Mouse (Mus musculus) liver, embryonic 12.5 days (tissue): ENCODE data around the gene Nrg3. TPM values are rescaled to one million over a fixed set of nuclear protein-coding genes. Genes with fewer than 3 reads are reported as not detected.
"Not testable (repeated sequence)": the region's sequence is repeated elsewhere in the genome, so short reads cannot be mapped to it uniquely, and the experiment has no call there.

Source experiments
- ATAC-seq: fragments of 200-750 bp; cut with Nextera tagmentation; 2 replicates; pipeline ENCODE4 v1.8.0; 2017; ENCODE audit warnings: moderate number of reproducible peaks, mild to moderate bottlenecking, moderate library complexity
- H3K27ac ChIP-seq: fragments of 300-500 bp; sonication (generic); 2 replicates; pipeline ENCODE4 v1.5.1; 2016; ENCODE audit warnings: mild to moderate bottlenecking
- H3K27me3 ChIP-seq: fragments of 300-500 bp; sonication (generic); replicated peaks from 2 replicates; pipeline ENCODE4 v1.6.1; 2016; ENCODE audit warnings: mild to moderate bottlenecking, moderate library complexity
- H3K36me3 ChIP-seq: fragments of 300-500 bp; sonication (generic); 2 replicates; pipeline ENCODE4 v1.6.1; 2016; ENCODE audit warnings: mild to moderate bottlenecking, moderate library complexity
- H3K4me1 ChIP-seq: fragments of 300-500 bp; sonication (generic); 2 replicates; pipeline ENCODE4 v1.6.1; 2016
- H3K4me2 ChIP-seq: fragments of 300-500 bp; sonication (generic); 2 replicates; pipeline ENCODE4 v1.6.1; 2016; ENCODE audit warnings: mild to moderate bottlenecking, moderate library complexity
- H3K4me3 ChIP-seq: fragments of 300-500 bp; sonication (generic); 2 replicates; pipeline ENCODE4 v1.5.1; 2016; ENCODE audit warnings: mild to moderate bottlenecking, moderate library complexity
- H3K9ac ChIP-seq: fragments of 300-500 bp; sonication (generic); 2 replicates; pipeline ENCODE4 v1.6.1; 2016; ENCODE audit warnings: mild to moderate bottlenecking, moderate library complexity
- H3K9me3 ChIP-seq: fragments of 300-500 bp; sonication (generic); replicated peaks from 2 replicates; pipeline ENCODE4 v1.6.1; 2016; ENCODE audit warnings: mild to moderate bottlenecking, moderate library complexity
- WGBS: fragments of 180-500 bp; shearing (Covaris S2); methylation state at CpG from one replicate; pipeline ENCODE4 v1.1.7; 2016; ENCODE audit not compliant: insufficient replicate concordance; 5-methylcytosine and 5-hydroxymethylcytosine counted together
- polyA plus RNA-seq: library from polyadenylated mRNA; unstranded; fragments of >200 nt; fragmentation: Nextera tagmentation; extraction: Ambion mirVana; gene quantifications from 2 replicates; pipeline ENCODE4 v1.2.1, GENCODE M21; 2016

The Nrg3 gene
- polyA plus RNA-seq, 1 experiment from 2014 or later = not detected

DNA sequence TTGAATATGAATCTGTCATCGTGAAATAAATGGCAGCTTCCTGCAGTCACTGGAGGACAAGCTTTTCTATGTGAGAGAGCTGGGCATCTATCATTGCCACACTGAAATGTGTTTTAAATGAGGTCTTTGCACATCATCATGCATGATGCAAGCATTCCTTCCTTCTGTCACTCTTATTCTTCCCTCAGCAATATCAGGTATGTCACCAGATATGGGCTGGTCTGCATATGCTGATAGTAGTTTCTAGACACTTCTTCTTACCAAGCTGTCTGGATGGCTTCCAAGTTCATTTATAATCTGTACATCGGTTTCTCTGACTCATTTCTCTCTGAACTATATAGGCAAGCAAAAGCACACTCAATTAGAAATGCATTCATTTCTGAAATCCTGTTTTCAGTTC, 925.6 kb downstream of the Nrg3 start:
- H3K27me3 ChIP-seq = no peaks in the 10 kb centered on the region
- H3K4me2 ChIP-seq = no peak overlapping the region
- no peak overlapping the region for H3K27ac ChIP-seq
- no peaks in the 10 kb centered on the region for H3K36me3 ChIP-seq
- no peak overlapping the region for H3K9ac ChIP-seq
- H3K9me3 ChIP-seq = no peaks in the 10 kb centered on the region
- no peaks in the 10 kb centered on the region for H3K4me1 ChIP-seq
- no peak overlapping the region for H3K4me3 ChIP-seq
- WGBS = 56% methylated on average over 2 of the region's 2 CpGs
- ATAC-seq = no peak

- Histone ChIP-seq H3K9me3 (no peaks in the 10 kb centered on the region), H3K9ac (no peak overlapping the region), H3K27me3 (no peaks in the 10 kb centered on the region), H3K4me2 (no peak overlapping the region), H3K4me3 (no peak overlapping the region), H3K27ac (no peak overlapping the region), H3K4me1 (no peaks in the 10 kb centered on the region), H3K36me3 (no peaks in the 10 kb centered on the region)
- ATAC-seq = no peak
- 70% methylated on average over 1 of the region's 1 CpGs for WGBS
Observed at GRCm38 (mm10) chr14:38535181-38535580, 937.7 kb downstream of the Nrg3 start.

- H3K4me2 ChIP-seq = no peak overlapping the region
Observed at GRCm38 (mm10) chr14:38533495-38533894, 939.4 kb downstream of the Nrg3 start.

GRCm38 (mm10) chr14:38516232-38516631, 956.7 kb downstream of the Nrg3 start:
- Histone ChIP-seq H3K36me3 (no peaks in the 10 kb centered on the region), H3K4me2 (no peak overlapping the region), H3K27ac (no peak overlapping the region), H3K9ac (no peak overlapping the region), H3K4me1 (no peaks in the 10 kb centered on the region), H3K4me3 (no peak overlapping the region), H3K9me3 (no peaks in the 10 kb centered on the region), H3K27me3 (no peaks in the 10 kb centered on the region)
- 50% methylated on average over 5 of the region's 5 CpGs for WGBS
- ATAC-seq = no peak

More at GRCm38 (mm10) chr14:38533495-38533894, 939.4 kb downstream of the Nrg3 start:
- ATAC-seq = no peak
- H3K9ac ChIP-seq = no peak overlapping the region
- H3K36me3 ChIP-seq = no peaks in the 10 kb centered on the region
- H3K4me1 ChIP-seq = no peaks in the 10 kb centered on the region
- H3K9me3 ChIP-seq = no peaks in the 10 kb centered on the region
- H3K27me3 ChIP-seq = no peaks in the 10 kb centered on the region
- H3K4me3 ChIP-seq = no peak overlapping the region
- no peak overlapping the region for H3K27ac ChIP-seq

DNA sequence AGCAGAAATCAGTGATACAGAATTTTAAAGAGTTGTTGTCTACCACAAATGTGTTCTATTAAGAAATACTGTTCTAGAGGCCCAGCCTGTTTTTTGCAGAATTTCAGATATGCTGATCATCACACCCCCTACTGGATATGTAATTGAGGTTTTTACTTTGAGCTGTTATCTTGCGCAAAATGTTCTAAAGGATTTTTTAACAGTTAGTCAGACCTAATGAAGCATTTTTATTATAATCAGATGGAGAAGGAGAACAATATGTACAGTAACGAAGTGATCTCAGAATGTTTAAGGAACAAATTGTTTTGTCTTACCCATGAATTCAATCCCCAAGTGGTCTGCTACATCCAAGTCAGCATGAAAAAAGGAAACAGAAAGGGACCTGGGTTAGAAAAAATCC, 963.9 kb downstream of the Nrg3 start:
- no peaks in the 10 kb centered on the region for H3K9me3 ChIP-seq
- no peak for ATAC-seq
- H3K36me3 ChIP-seq = no peaks in the 10 kb centered on the region
- no peak overlapping the region for H3K27ac ChIP-seq
- H3K4me2 ChIP-seq = no peak overlapping the region
- H3K4me1 ChIP-seq = no peaks in the 10 kb centered on the region
- 70% methylated on average over 2 of the region's 2 CpGs for WGBS
- no peak overlapping the region for H3K9ac ChIP-seq
- H3K4me3 ChIP-seq = no peak overlapping the region
- no peaks in the 10 kb centered on the region for H3K27me3 ChIP-seq

- Histone ChIP-seq H3K4me3 (no peak overlapping the region), H3K36me3 (no peaks in the 10 kb centered on the region), H3K4me2 (no peak overlapping the region), H3K4me1 (no peaks in the 10 kb centered on the region), H3K9me3 (no peaks in the 10 kb centered on the region), H3K27me3 (no peaks in the 10 kb centered on the region), H3K27ac (no peak overlapping the region), H3K9ac (no peak overlapping the region)
- 36% methylated on average over 1 of the region's 1 CpGs for WGBS
- no peak for ATAC-seq
Observed at GRCm38 (mm10) chr14:38494970-38495369, 977.9 kb downstream of the Nrg3 start.

DNA sequence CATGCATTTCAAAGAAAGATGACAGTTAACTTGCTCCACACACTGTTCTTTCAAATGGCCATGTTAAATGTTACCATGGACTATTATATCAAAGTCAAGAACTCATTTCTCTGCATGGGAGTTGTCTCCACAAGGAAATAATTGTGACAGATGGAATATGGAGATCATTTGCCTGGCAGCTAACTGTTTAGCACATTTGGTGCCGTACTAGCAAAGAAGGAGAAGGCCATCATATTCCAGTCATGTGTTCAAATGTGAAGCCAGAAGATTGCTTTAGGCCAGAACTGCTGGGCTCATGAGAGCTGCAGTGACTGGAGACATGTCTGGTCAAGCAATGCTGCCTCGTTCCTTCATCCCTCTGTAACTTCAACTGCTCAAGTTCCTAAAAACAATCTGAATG, 1025.8 kb downstream of the Nrg3 start:
- no peak overlapping the region for H3K9ac ChIP-seq
- no peaks in the 10 kb centered on the region for H3K36me3 ChIP-seq
- H3K27ac ChIP-seq = no peak overlapping the region
- H3K4me2 ChIP-seq = no peak overlapping the region
- no peaks in the 10 kb centered on the region for H3K27me3 ChIP-seq
- no peaks in the 10 kb centered on the region for H3K4me1 ChIP-seq
- H3K9me3 ChIP-seq = no peaks in the 10 kb centered on the region
- ATAC-seq = no peak
- 64% methylated on average over 2 of the region's 2 CpGs for WGBS
- H3K4me3 ChIP-seq = no peak overlapping the region

- no peaks in the 10 kb centered on the region for H3K4me1 ChIP-seq
- H3K4me3 ChIP-seq = no peak overlapping the region
- H3K27ac ChIP-seq = no peak overlapping the region
- H3K27me3 ChIP-seq = no peaks in the 10 kb centered on the region
- no peak overlapping the region for H3K9ac ChIP-seq
- H3K9me3 ChIP-seq = no peaks in the 10 kb centered on the region
- H3K36me3 ChIP-seq = no peaks in the 10 kb centered on the region
- ATAC-seq = no peak
- 57% methylated on average over 2 of the region's 2 CpGs for WGBS
- no peak overlapping the region for H3K4me2 ChIP-seq
Observed at GRCm38 (mm10) chr14:38444788-38445187, 1028.1 kb downstream of the Nrg3 start.

GRCm38 (mm10) chr14:38433793-38434589, 1038.9 kb downstream of the Nrg3 start:
- no peak overlapping the region for H3K4me2 ChIP-seq
- no peak overlapping the region for H3K27ac ChIP-seq
- H3K4me1 ChIP-seq = no peaks in the 10 kb centered on the region
- H3K9ac ChIP-seq = no peak overlapping the region
- H3K27me3 ChIP-seq = no peaks in the 10 kb centered on the region
- H3K9me3 ChIP-seq = no peaks in the 10 kb centered on the region
- H3K36me3 ChIP-seq = no peaks in the 10 kb centered on the region
- ATAC-seq = no peak
- 59% methylated on average over 6 of the region's 6 CpGs for WGBS
- H3K4me3 ChIP-seq = no peak overlapping the region

GRCm38 (mm10) chr14:38374660-38375059, 1098.2 kb downstream of the Nrg3 start:
- no peak overlapping the region for H3K27ac ChIP-seq
- H3K9ac ChIP-seq = no peak overlapping the region

DNA sequence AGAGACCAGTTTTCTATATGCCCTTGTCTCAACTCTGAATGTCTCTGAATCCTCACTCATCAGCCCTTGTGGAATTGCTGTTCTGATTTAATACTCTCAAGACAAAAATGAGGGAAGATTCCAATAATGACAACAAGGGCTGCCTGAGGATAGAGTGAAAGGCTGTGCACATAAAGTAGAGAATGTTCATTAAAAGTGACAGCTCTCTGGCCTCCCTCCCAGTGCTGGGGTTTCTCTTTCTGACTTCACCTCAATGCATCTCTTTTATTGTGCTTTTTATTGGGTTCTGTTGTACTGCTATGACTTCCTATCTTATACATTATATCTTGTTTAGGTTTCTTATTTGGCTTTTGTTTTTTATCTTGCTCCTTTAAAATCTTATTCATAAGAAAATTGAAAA, 1131.9 kb downstream of the Nrg3 start:
- Histone ChIP-seq H3K4me2 (no peak overlapping the region), H3K36me3 (no peaks in the 10 kb centered on the region), H3K9me3 (no peaks in the 10 kb centered on the region), H3K4me1 (no peaks in the 10 kb centered on the region), H3K27ac (no peak overlapping the region), H3K9ac (no peak overlapping the region), H3K27me3 (no peaks in the 10 kb centered on the region), H3K4me3 (no peak overlapping the region)
- ATAC-seq = no peak

More at GRCm38 (mm10) chr14:38374660-38375059, 1098.2 kb downstream of the Nrg3 start:
- Histone ChIP-seq H3K36me3 (no peaks in the 10 kb centered on the region), H3K4me1 (no peaks in the 10 kb centered on the region), H3K4me2 (no peak overlapping the region), H3K27me3 (no peaks in the 10 kb centered on the region), H3K9me3 (no peaks in the 10 kb centered on the region), H3K4me3 (no peak overlapping the region)
- no peak for ATAC-seq

DNA sequence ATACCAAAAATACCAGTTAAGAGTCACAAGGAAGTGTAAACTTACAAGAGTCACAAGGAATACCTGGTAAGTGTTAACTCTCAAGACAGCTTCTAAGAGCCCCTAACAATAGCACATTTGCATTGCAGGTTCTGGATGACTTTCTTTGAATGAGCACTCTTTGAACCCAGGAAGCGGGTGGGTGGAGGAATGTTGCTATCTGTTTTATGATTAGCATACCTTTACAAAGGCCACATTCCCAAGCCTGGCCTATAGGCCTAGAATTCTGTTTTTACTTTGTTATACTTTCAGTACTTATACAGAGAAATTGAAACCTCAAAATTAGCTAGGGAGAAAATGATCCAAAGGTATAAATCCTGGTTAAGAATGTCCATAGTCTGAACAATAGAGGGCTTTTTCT, 1150.0 kb downstream of the Nrg3 start:
- not testable (repeated sequence) for H3K27me3 ChIP-seq, ATAC-seq, H3K36me3 ChIP-seq, H3K9me3 ChIP-seq, H3K9ac ChIP-seq, H3K4me2 ChIP-seq, H3K4me3 ChIP-seq, H3K27ac ChIP-seq, H3K4me1 ChIP-seq
- WGBS = 82% methylated on average over 1 of the region's 1 CpGs
